Mouse (Mus musculus) cerebellum, postnatal 14 days (tissue): ENCODE measurements around the gene Mrps15.

ENCODE experiments used
- DNase-seq, 2 experiments: peaks; one replicate each; pipeline ENCODE4 v3.0.0; 2021; ENCODE audit warnings: mixed read lengths in 2 of 2

The Mrps15 gene

DNA sequence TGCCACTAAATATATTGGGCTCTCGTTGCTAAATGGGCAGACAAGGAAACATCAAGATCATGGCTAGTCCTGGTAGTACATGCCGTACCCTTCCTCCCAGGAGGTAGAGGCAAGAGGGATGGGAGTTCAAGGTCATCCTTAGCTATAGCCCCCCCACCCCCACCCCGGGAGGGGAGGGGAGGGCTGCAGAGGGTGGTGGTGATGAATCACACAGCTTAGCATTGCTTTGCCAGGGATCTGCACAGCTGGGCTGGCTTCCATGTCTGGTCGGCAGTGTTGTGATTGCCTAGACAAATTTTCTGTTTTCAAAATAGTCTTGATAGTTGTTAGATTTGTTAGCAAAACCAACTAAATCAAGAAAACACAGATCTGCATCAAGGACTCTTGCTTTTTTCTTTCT is 32.5 kb downstream of the Mrps15 start:
- no peak for DNase-seq

DNA sequence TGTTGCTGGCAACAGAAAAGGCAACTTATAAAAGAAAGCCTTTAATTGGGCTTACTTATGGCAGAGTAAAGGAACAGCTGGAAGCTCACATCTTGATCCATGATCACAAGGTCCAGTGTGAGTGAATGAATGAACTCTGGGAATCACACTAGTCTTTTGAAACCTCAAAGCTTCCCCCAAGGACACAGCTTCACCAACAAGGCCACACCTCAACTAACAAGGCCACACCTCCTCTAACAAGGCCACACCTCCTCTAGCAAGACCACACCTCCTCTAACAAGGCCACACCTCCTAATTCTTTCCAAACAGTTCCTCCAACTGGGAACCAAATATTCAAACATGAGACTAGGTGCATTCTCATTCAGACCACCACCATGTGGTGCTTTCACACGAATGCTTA is 34.9 kb downstream of the Mrps15 start:
- no peak for DNase-seq

DNA sequence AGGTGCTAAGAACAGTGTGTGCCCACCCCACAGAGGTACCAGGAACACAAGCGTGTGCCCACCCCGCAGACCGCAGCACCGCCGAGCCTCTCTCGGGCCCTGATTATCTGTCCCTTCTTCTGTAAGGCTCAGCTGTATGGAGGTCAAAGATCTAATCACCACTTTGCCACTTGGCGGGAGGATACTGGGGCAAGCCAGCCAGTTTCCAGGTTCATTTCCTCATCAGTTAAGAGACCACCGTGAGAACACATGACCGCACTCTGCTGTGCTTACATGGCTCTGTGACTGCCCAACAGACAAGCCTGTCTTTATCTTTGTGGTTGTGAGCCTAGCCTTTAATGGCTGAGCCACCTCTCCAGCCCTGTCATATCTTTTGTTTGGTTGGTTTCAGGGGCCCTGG is 36.3 kb downstream of the Mrps15 start:
- no peak for DNase-seq

DNA sequence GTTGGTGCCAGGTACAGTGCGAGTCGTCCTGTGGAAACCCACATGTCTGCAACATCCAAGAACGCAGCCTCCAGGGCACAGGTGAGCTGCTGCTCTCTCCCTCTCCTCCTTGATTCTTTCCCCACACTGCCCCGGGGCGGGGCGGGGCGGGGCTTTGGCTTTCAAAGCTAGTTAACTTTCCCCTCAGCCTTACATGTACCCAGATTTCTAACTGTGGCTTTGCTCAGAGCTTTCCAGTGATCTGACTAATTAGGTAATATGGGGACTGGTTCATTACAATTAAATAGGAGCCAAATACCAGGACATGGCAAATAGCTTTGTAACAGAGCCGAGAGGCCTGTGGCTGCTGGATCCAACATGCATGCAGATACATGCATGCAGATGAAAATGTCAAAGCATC is 37.7 kb downstream of the Mrps15 start:
- DNase-seq, result no peak

DNA sequence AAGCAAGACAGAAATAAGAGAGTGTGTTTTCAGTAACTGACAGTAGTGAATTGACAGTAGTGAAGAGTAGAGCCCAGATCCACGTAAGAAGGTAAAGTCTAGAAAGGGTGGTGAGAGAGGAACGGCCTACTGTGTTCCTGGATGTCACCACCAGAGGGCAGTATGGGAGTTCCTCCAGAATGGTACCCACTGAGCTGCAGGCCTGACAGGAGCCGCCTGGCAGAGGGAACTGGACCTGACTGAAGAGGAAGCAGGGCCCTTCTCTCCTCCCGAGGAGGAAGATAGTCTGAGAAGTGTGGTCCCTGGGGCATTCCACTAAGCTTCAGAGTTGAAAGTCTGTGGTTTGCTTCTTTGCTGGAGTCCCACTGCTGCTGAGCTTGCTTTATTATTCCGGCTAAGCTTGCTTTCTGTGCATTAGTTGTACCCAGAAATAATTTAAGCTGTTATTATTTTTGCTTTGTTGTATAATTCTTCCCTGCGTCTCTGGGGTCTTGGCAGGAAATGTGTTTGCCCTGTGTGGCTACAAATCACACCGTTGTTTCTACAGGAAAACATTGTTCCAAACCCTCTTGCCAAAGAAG is 39.4 kb downstream of the Mrps15 start:
- DNase-seq, result peak; percentile 91 to 94

DNA sequence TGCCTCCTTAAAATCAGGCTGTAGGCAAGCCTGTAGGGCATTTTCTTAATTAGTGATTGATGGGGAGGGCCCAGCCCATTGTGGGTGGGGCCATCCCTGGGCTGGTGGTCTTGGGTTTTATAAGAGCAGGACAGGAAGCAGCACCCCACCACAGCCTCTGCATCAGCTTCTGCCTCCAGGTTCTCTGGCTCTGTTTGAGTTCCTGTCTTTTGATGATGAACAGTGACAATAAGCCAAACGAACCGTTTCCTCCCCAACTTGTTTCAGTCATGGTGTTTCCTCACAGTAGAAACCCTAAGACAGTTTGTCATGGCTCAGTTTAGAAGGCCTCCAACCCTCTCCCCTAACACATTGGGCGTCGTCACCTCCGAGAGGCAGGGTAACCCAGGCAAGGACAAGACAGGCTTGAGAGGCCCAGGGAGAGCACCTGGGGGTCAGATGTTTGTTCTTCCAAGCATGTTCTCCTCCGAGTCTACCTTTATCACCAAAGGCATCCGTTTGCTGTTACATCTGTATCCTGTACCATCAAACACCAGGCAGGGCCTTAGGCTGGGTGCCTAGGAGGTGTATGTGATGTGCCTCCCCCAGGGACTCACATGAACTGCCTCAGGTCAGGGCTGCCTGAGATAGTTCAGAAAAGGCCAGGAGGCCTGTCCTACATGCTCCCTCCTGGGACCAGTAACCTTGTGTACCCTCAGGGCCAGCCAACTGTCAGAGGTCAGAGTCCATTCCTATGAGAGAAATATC is 43.5 kb downstream of the Mrps15 start:
- no peak for DNase-seq

DNA sequence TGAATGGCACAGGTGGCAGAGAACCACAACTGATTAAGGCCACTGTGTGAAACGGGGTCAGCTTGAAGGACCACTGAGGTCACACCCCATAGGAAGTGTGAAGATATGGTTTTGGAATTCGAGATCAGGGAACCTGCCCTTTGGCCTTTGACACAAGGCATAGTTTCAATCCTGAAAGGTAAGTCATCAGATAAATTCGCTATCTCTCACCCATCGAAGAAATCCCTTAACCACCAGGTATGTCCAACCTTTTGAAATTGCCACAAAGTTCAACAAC is 44.1 kb downstream of the Mrps15 start:
- DNase-seq, result no peak

DNA sequence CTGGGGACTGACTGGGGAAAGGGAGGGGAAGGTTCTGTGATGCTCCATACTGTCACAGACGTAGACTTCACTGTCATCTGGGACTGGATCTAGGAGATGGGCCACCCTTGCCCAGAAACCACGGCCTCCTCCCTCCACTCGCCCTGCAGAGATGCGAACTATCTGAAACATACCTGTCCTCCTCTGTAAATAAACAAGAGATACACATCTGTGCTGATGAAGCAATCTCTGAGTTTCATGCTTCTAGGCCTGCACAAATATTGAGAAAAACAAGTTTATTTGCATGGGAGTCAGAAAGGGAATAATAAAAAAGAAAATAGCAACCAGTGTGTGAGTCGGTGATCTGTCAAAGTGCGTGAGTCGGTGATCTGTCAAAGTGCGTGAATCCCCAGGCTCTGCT is 45.1 kb downstream of the Mrps15 start:
- no peak for DNase-seq

DNA sequence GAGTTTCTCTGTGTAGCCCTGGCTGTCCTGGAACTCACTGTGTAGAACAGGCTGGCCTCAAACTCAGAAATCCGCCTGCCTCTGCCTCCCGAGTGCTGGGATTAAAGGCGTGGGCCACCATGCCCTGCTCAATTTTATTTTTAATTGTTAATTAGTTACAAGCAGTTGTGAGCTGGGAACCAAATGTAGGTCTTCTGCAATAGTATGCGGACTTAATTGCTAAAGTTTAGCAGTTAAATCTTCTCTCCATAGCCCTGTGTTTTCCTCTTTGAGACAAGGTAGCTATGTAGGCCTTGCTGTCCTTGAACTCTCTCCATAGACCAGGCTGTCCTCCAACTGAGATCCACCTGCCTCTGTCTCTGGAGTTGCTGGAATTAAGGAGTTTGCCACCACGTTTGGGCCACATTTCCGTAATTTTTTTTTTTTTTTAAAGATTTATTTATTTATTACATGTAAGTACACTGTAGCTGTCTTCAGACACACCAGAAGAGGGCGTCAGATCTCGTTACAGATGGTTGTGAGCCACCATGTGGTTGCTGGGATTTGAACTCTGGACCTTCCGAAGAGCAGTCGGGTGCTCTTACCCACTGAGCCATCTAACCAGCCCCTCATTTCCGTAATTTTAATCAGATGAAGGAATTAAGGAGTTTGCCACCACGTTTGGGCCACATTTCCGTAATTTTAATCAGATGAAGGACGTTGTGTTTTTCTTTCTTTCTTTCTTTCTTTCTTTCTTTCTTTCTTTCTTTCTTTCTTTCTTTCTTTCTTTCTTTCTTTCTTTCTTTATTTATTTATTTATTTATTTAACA is 49.1 kb downstream of the Mrps15 start:
- DNase-seq, result peak in 1 of 2 experiments; percentile 12

DNA sequence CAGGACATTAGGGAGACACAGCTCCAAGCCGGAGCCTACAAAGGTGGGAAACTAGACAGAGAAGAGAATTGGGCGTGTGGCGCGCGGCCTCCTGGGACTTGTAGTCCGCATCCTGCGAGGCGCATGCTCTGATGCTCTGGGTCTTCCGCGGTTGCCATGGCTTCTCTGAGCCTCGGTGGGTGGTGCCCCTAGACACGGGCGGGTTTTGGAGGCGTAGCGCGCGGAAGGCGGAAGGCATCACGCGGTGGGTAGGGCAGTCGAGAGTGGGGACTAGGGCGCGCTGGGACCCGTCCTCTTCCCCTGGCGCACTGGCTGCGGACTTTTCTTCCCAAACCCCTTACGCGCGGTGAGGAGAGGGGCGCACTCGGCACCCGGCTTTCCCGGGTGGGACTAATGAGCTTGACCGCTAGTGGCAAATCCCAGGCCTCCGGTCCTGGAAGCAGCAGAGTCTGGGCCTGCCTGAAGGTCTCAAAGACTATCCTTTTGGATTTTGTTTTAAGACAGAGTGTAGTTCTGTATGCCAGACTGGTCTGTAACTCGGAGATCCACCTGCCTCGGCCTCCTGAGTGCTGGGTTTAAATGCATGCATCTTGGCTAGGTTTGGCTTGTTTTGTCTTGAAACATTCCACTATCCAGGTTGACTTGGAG is 49.9 kb downstream of the Mrps15 start, which contains the start of gene Lsm10:
TSS of gene Lsm10 (plus strand) at position 160 of the 648 bp plus-strand sequence.
- peak; percentile 95 to 96 for DNase-seq

DNA sequence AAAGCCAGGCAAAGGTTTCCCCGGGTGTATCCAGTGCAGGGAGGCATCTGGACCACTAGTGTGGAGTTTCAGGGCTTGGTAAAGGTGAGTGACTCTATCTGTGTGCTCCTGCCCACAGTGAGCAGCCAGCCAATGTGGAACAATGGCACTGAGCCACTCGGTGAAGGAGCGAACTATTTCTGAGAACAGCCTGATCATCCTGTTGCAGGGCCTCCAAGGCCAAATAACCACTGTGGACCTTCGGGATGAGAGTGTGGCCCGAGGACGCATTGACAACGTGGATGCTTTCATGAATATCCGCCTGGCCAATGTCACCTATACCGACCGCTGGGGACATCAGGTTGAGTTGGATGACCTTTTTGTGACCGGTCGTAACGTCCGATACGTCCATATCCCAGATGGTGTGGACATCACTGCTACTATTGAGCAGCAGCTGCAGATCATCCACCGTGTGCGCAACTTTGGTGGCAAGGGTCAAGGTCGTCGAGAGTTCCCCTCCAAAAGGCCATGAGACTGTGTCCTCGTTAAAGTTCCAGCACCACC is 51.1 kb downstream of the Mrps15 start:
- DNase-seq, result no peak

DNA sequence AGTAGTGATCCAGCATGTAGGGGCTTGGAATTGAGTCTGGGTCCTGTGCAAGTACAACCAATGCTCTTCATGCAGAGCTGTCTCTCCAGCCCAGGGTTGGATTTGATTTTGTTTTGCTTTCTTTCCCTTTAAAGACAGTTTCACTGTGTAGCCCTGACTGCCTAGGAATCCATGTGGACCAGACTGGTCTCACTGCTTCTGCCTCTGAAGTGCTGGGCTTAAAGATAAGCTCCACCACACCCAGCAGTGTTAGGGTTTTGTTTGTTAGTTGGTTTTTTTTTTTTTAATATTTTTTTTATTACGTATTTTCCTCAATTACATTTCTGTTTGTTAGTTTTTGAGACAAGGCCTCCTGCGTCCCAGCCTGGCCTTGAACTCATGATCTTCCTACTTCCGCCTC is 52.6 kb downstream of the Mrps15 start:
- DNase-seq, result no peak

DNA sequence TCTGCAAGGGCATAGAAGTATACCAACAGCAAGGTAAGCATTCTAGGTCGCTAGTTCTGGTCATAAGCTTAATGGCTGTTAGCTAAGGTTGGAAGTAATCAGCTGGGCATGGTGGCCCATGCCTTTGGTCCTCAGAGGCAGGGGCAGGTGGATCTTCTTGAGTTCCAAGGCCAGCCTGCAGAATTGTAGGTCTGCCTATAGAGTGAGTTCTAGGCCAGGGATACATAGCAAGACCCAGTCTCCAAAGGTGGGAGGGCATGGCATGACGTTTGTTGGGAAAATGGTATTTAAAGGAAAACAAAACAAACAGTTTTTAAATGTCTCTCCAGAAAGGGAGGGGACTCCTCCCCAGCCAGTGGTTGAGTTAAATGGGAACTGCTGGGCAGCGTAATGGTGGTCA is 54.0 kb downstream of the Mrps15 start:
- DNase-seq, result no peak

DNA sequence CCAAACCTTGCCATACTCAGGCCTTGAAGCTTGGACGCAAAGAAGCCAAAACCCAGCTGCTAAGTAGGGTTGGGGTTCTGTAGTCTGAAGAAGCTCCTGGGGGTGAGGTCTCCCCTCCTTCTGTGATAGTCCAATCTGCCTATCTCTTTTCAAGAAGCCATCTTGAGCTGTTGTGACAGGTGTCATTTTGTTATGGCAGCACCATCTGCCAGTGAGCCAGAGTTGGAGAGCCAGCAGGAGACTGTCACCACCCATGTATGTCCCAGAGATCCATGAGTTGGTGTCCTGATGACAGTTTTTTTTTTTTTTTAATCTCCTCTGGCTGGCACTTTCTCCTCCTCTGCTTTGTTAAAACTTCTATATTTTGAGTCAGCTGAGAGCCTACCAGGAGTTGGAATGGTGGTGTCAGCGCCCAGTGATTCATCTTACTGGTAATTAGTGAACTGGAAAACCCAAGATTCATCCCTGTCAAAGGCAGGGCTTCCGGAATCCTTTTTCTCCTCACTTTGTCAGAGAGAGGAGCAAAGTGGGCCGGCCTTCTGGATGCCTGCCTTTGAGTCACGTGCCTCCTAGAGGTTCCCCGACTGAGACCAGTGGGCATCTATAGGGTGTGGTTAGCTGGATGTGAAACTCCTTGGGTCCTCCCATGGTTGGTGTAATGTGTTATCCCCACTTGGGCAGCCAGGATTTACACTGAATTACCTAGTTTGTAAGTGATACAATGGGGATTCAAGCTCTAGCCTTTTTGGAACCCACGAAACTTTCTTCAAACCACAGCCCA is 55.5 kb downstream of the Mrps15 start:
- no peak for DNase-seq

DNA sequence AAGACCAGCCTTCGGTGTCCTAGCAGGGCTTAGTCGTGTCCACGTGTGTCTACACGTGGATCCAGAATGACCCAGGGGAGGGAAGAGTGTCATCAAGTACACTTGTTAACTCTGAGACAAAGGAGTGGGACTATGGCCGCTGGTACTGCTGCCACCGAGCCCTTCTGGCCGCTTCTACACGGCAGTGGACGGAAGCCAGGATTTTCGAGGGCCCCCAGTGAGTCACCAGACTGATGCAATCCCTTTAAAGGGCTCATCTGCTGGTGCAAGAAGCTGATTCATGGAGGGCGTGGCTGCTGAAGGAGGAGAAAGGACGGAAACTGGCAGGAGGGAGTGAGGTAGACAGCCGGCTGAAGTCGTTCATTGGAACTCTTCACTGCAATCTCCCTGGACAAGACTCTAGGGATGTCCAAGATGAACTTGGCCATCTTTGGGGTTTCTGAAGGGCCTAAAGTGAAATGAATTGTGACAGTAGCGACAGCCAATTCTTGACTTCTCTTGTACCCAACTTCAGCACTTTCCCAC is 56.4 kb downstream of the Mrps15 start:
- peak; percentile 80 to 88 for DNase-seq

DNA sequence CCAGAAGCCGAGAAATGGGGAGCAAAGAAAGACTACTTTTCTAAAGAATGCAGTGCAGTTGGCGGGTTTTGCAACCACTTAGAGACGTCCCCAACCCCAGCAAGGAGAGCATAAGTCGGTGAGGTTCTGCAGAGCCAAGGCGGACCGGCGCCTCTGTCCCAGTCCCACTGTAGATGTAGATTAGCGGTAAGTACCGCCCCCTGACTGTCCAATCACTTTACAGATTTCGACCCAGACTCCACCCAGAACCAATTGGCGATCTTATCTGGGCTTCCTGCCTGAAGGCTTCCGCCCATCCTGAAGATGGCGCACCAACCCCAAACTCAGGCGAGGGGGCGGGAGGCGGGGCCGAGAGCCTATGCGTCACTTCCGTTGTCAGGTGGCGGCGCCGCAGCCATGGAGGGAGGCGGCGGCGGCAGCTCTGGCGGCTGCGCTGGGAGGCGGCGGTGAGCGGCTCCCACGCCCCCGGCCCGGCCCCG is 56.9 kb downstream of the Mrps15 start, which contains the start of gene Stk40:
TSS of gene Stk40 (plus strand) at position 368 of the 479 bp plus-strand sequence.
- DNase-seq, result peak; percentile 97 to 98

DNA sequence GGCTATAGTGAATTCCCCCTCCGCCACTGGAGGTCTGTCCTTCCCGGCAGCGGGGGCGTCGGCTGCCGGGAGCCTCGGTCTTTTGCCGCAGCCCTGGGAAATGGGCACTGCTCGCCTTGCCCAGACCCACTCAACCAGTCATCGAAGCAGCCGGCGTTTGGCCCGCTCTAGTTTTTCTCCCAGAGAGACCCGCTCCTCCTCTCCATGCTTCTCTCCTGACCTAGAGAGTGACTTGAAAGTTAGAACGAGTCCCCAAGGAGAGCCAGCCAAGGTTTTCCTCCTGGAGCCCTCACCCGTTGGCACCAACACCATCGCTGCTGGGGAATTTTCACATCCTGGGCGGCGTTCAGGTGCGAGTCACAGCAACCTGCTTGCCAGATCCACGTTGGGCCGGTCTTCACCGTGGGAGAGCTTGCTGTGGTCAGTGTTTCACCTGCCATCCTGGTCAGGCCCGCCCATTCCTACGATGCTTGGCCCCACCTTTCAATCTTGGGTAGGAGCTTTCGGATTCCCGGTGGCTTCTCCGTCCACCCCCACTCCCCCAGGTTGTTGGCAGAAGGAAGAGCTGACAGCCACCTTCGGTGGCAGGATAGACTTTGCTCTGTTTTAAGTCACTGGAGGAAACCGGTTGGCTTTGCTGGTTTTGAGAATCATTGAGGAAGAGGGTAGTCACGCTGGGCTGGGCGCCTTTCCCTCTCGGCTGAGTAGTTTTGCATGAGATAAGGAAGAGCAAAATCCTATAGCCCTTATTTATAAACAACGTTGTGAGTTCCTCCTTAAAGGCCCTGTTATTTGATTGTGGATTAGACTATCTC is 57.7 kb downstream of the Mrps15 start:
- peak; percentile 66 to 68 for DNase-seq
